Mouse (Mus musculus): ENCODE measurements around the gene Dek. TPM values are rescaled to one million over a fixed set of nuclear protein-coding genes. Genes with fewer than 3 reads are reported as not detected.

The Dek gene
- total and polyA plus RNA-seq, 3 experiments = 97.9 to 5,191 (median 207) TPM

GRCm38 (mm10) chr13:47076156-47076555 is 29.8 kb downstream of the Dek start:
- Histone ChIP-seq H3K27ac (ENCODE audit: control insufficient read depth, low read depth, low read length) (no peak overlapping the region), H3K79me2 (ENCODE audit: control insufficient read depth, insufficient read depth, low read length, poor library complexity) (no peaks in the 10 kb centered on the region), H3K36me3 (ENCODE audit: control insufficient read depth in 1 of 2, insufficient read depth in 2 of 2, low read length in 2 of 2) (peaks cover 0 to 2% of the 10 kb centered on the region in 2 experiments; a peak in 1 of 4 replicates), H3K9ac (ENCODE audit: control insufficient read depth, low read depth, low read length, poor library complexity, severe bottlenecking) (no peak overlapping the region), H3K27me3 (ENCODE audit: control insufficient read depth in 1 of 2, insufficient read depth in 2 of 2, low read length in 2 of 2) (no peaks in the 10 kb centered on the region), H3K4me3 (ENCODE audit: control insufficient read depth in 1 of 2, insufficient read depth in 1 of 2, low read depth in 2 of 2, low read length in 2 of 2) (no peak overlapping the region), H3K9me3 (replicated peaks; ENCODE audit: insufficient read depth, low read length) (no peaks in the 10 kb centered on the region), H3K4me1 (ENCODE audit: control insufficient read depth in 1 of 2, insufficient read depth in 2 of 2, low read length in 2 of 2) (no peaks in the 10 kb centered on the region)
- no peak for DNase-seq (ENCODE audit: low read depth, low spot score)
- TF ChIP-seq MAFK (IDR thresholded peaks at IDR 0.05; ENCODE audit: borderline replicate concordance, low read depth, low read length) (no peak), UBTF (IDR thresholded peaks at IDR 0.05; ENCODE audit: borderline replicate concordance, insufficient read depth, low read depth, low read length) (no peak), NRF1 (IDR thresholded peaks at IDR 0.05; ENCODE audit: insufficient read depth, low read depth, low read length, poor library complexity, severe bottlenecking) (no peak), MAX (IDR thresholded peaks at IDR 0.05; ENCODE audit: low read length) (no peak), MAZ (IDR thresholded peaks at IDR 0.05; ENCODE audit: low read depth, low read length) (no peak), CTCF (IDR thresholded peaks at IDR 0.05 in 2 of 3, conservative IDR thresholded peaks at IDR 0.05 in 1 of 3; ENCODE audit: control insufficient read depth in 1 of 3, insufficient read depth in 1 of 3, low read depth in 2 of 3, low read length in 3 of 3, poor library complexity in 1 of 3, severe bottlenecking in 1 of 3) (no peak), SMC3 (IDR thresholded peaks at IDR 0.05; ENCODE audit: low read depth, low read length) (no peak), RCOR1 (IDR thresholded peaks at IDR 0.05; ENCODE audit: low read depth, low read length) (no peak), POLR2A (IDR thresholded peaks at IDR 0.05; ENCODE audit: control insufficient read depth in 1 of 2, insufficient read depth in 1 of 2, low read depth in 1 of 2, low read length in 2 of 2, poor library complexity in 1 of 2) (no peak), ELF1 (IDR thresholded peaks at IDR 0.05; ENCODE audit: low read depth, low read length) (no peak), MEF2A (IDR thresholded peaks at IDR 0.05; ENCODE audit: extremely low read depth, insufficient replicate concordance, low read depth, low read length, poor library complexity, severe bottlenecking) (no peak), ZC3H11A (IDR thresholded peaks at IDR 0.05; ENCODE audit: low read depth, low read length) (no peak), CHD2 (IDR thresholded peaks at IDR 0.05; ENCODE audit: low read length) (no peak)

DNA sequence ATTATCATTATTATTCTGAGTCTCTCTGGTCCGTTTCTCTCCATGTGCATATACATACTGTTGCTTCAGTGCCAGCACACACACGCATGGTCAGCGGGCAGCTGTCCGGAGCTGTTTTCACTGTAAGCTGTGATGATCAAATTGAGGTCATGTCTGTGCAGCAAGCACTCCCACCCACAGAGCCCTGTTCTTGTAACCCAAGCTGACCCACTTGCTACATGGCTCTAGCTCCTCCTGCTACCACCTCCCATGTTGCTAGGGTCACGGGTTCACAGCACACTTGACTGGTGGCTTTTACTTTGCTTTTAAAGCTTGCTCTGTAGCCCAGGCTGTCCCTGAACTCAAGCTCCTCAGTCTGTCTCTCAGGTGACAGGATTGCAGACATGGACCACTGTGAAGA is 33.5 kb downstream of the Dek start:
- TF ChIP-seq USF1 (IDR thresholded peaks at IDR 0.05; ENCODE audit: low read depth, low read length) = no peak
- no peak for TF ChIP-seq MAX (IDR thresholded peaks at IDR 0.05; ENCODE audit: low read length)
- no peak for TF ChIP-seq RAD21 (IDR thresholded peaks at IDR 0.05; ENCODE audit: low read depth, low read length)
- TF ChIP-seq TAL1 (IDR thresholded peaks at IDR 0.05; ENCODE audit: low read length) = no peak
- Histone ChIP-seq H3K27ac (ENCODE audit: control insufficient read depth, low read depth, low read length) (no peak overlapping the region), H3K4me3 (ENCODE audit: control insufficient read depth in 1 of 2, insufficient read depth in 1 of 2, low read depth in 2 of 2, low read length in 2 of 2) (no peak overlapping the region), H3K9me3 (replicated peaks; ENCODE audit: insufficient read depth, low read length) (no peaks in the 10 kb centered on the region), H3K79me2 (ENCODE audit: control insufficient read depth, insufficient read depth, low read length, poor library complexity) (no peaks in the 10 kb centered on the region), H3K9ac (ENCODE audit: control insufficient read depth, low read depth, low read length, poor library complexity, severe bottlenecking) (no peak overlapping the region), H3K27me3 (ENCODE audit: control insufficient read depth in 1 of 2, insufficient read depth in 2 of 2, low read length in 2 of 2) (no peaks in the 10 kb centered on the region), H3K4me1 (ENCODE audit: control insufficient read depth in 1 of 2, insufficient read depth in 2 of 2, low read length in 2 of 2) (no peaks in the 10 kb centered on the region), H3K36me3 (ENCODE audit: control insufficient read depth in 1 of 2, insufficient read depth in 2 of 2, low read length in 2 of 2) (no peaks in the 10 kb centered on the region)
- no peak for DNase-seq (ENCODE audit: low read depth, low spot score)

Measured in MEL (cell line).